Mouse (Mus musculus): ENCODE data around the gene Nolc1. TPM values are rescaled to one million over a fixed set of nuclear protein-coding genes. Genes with fewer than 3 reads are reported as not detected.
"Not testable (repeated sequence)": the region's sequence is repeated elsewhere in the genome, so short reads cannot be mapped to it uniquely, and the experiment has no call there.

Gene Nolc1
- polyA plus RNA-seq, 1 experiment from 2014 or later = 87.8 TPM

GRCm38 (mm10) chr19:46104187-46104557, 28.5 kb downstream of the Nolc1 start:
- Histone ChIP-seq H3K9ac (no peak overlapping the region), H3K27me3 (no peaks in the 10 kb centered on the region), H3K4me1 (no peaks in the 10 kb centered on the region), H3K36me3 (ENCODE audit: poor library complexity, severe bottlenecking) (no peaks in the 10 kb centered on the region), H3K9me3 (replicated peaks) (0 out of 2 replicates have a peak, but pooled peaks cover 3% of the 10 kb centered on the region), H3K4me2 (no peak overlapping the region), H3K4me3 (no peak overlapping the region), H3K27ac (no peak overlapping the region)
- no peak for ATAC-seq
- WGBS = 78% methylated on average over 2 of the region's 2 CpGs

DNA sequence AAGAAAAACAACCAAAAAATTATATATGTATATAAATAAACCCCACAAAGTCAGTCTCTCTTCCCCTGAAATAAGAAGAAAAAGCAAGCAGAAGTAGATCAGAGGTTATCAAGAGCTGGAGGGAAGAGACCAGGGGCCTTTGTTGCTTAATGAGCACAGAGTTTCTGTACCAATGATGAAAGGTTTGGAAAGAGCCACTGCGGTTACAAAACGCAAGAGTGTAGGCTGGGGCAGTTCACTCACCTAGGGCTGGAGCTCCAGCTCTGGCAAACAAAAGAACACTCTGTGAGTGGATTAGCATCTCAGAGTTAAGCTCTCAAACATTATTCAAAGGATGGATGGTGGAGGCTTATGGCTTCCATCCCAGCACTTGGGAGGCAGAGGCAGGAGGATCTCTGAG, 34.6 kb downstream of the Nolc1 start:
- no peak overlapping the region for H3K9ac ChIP-seq
- ATAC-seq = no peak
- no peaks in the 10 kb centered on the region for H3K4me1 ChIP-seq
- H3K27ac ChIP-seq = no peak overlapping the region
- WGBS = 59% methylated on average over 2 of the region's 2 CpGs
- no peaks in the 10 kb centered on the region for H3K36me3 ChIP-seq (ENCODE audit: poor library complexity, severe bottlenecking)
- no peaks in the 10 kb centered on the region for H3K27me3 ChIP-seq
- no peak overlapping the region for H3K4me3 ChIP-seq
- no peaks in the 10 kb centered on the region for H3K9me3 ChIP-seq (replicated peaks)
- H3K4me2 ChIP-seq = no peak overlapping the region

DNA sequence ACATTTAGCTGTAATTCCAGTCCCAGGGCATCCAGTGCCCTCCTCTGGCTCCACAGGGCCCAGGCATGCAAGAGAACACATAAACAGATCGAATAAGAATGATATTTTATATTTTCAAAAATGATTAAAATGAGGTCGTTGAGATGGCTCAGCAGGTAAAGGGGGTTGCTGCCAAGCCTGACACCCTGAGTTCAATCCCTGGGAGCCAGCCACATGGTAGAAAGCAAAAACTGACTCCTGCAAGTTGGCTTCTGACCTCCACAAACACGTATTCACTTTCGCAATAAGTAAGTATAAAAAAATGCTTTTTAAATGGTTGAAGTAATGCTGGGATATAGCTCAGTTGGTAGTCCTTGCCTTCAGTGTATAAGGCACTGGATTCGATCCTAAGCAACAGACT, 35.1 kb downstream of the Nolc1 start:
- no peaks in the 10 kb centered on the region for H3K36me3 ChIP-seq (ENCODE audit: poor library complexity, severe bottlenecking)
- no peaks in the 10 kb centered on the region for H3K9me3 ChIP-seq (replicated peaks)
- no peak for ATAC-seq
- no peaks in the 10 kb centered on the region for H3K27me3 ChIP-seq
- no peak overlapping the region for H3K9ac ChIP-seq
- H3K4me3 ChIP-seq = no peak overlapping the region
- H3K4me2 ChIP-seq = no peak overlapping the region
- 89% methylated on average over 5 of the region's 5 CpGs for WGBS
- no peak overlapping the region for H3K27ac ChIP-seq
- no peaks in the 10 kb centered on the region for H3K4me1 ChIP-seq

GRCm38 (mm10) chr19:46114617-46115016, 39.0 kb downstream of the Nolc1 start:
- no peaks in the 10 kb centered on the region for H3K36me3 ChIP-seq (ENCODE audit: poor library complexity, severe bottlenecking)
- no peaks in the 10 kb centered on the region for H3K9me3 ChIP-seq (replicated peaks)
- H3K27ac ChIP-seq = no peak overlapping the region
- no peaks in the 10 kb centered on the region for H3K4me1 ChIP-seq
- H3K4me2 ChIP-seq = no peak overlapping the region
- no peaks in the 10 kb centered on the region for H3K27me3 ChIP-seq
- ATAC-seq = no peak
- H3K4me3 ChIP-seq = no peak overlapping the region
- 60% methylated on average over 4 of the region's 4 CpGs for WGBS
- H3K9ac ChIP-seq = no peak overlapping the region

- no peak overlapping the region for H3K9ac ChIP-seq
- H3K9me3 ChIP-seq (replicated peaks) = no peaks in the 10 kb centered on the region
- no peak for ATAC-seq
- no peaks in the 10 kb centered on the region for H3K4me1 ChIP-seq
- no peaks in the 10 kb centered on the region for H3K36me3 ChIP-seq (ENCODE audit: poor library complexity, severe bottlenecking)
- H3K4me2 ChIP-seq = no peak overlapping the region
- 93% methylated on average over 3 of the region's 3 CpGs for WGBS
- no peaks in the 10 kb centered on the region for H3K27me3 ChIP-seq
- H3K4me3 ChIP-seq = no peak overlapping the region
- H3K27ac ChIP-seq = no peak overlapping the region
Observed at GRCm38 (mm10) chr19:46119458-46119857, 43.8 kb downstream of the Nolc1 start.

- ATAC-seq = no peak
Observed at GRCm38 (mm10) chr19:46120872-46121271, 45.2 kb downstream of the Nolc1 start.

GRCm38 (mm10) chr19:46123876-46124275, 48.2 kb downstream of the Nolc1 start:
- 86% methylated on average over 3 of the region's 3 CpGs for WGBS

More at GRCm38 (mm10) chr19:46120872-46121271, 45.2 kb downstream of the Nolc1 start:
- Histone ChIP-seq H3K9ac (no peak overlapping the region), H3K4me1 (no peaks in the 10 kb centered on the region), H3K27ac (no peak overlapping the region), H3K36me3 (ENCODE audit: poor library complexity, severe bottlenecking) (no peaks in the 10 kb centered on the region), H3K9me3 (replicated peaks) (no peaks in the 10 kb centered on the region), H3K27me3 (no peaks in the 10 kb centered on the region), H3K4me3 (no peak overlapping the region), H3K4me2 (no peak overlapping the region)
- 73% methylated on average over 6 of the region's 6 CpGs for WGBS

DNA sequence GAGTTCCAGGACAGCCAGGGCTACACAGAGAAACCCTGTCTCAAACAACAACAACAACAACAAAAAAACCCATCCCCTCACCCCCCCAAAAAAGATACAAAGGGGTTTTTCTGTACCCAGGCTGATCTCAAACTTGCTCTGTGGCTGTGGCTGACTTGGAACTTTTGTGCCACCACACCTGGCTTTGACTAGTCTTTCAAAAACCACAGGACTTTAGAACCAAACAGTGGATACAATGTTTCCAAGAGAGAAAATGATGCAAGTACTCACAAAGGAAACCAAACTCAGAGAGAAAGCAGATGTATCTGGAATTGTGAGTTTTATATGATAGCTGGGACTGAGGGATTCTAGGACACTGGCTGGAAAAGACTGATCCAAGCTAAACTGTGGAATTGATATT, 49.0 kb downstream of the Nolc1 start:
- no peak for ATAC-seq

More at GRCm38 (mm10) chr19:46123876-46124275, 48.2 kb downstream of the Nolc1 start:
- no peak overlapping the region for H3K9ac ChIP-seq
- no peak overlapping the region for H3K27ac ChIP-seq
- ATAC-seq = no peak
- no peaks in the 10 kb centered on the region for H3K4me1 ChIP-seq
- no peak overlapping the region for H3K4me3 ChIP-seq
- H3K27me3 ChIP-seq = peaks cover 13% of the 10 kb centered on the region; the same call in 1 of the 2 replicates
- H3K9me3 ChIP-seq (replicated peaks) = no peaks in the 10 kb centered on the region
- no peak overlapping the region for H3K4me2 ChIP-seq
- no peaks in the 10 kb centered on the region for H3K36me3 ChIP-seq (ENCODE audit: poor library complexity, severe bottlenecking)

DNA sequence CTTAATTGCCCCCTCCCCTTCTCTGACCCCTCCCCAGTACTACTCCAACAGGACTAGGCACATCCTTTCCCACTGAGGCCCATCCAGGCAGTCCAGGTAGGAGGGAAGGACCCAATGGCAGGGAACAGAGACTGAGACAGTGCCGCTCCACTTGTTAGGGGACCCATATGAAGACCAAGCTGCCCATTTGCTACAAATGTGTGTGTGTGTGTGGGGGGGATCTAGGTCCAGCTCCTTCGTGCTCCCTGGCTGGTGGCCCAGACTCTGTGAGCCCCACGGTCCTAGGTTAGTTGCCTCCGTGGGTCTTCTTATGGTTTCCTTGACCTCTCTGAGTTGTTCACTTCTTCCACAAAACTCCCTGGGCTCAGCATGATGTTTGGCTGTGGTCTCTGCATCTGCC, 50.6 kb downstream of the Nolc1 start:
- Histone ChIP-seq H3K36me3 (ENCODE audit: poor library complexity, severe bottlenecking) (no peaks in the 10 kb centered on the region), H3K4me1 (no peaks in the 10 kb centered on the region), H3K9me3 (replicated peaks) (no peaks in the 10 kb centered on the region), H3K9ac (no peak overlapping the region), H3K4me3 (no peak overlapping the region), H3K27me3 (peaks cover 26% of the 10 kb centered on the region), H3K27ac (no peak overlapping the region), H3K4me2 (no peak overlapping the region)
- no peak for ATAC-seq
- WGBS = 91% methylated on average over 4 of the region's 4 CpGs

More for the DNA sequence above, 49.0 kb downstream of the Nolc1 start:
- H3K27ac ChIP-seq = no peak overlapping the region
- H3K4me1 ChIP-seq = no peaks in the 10 kb centered on the region
- H3K9me3 ChIP-seq (replicated peaks) = no peaks in the 10 kb centered on the region
- H3K9ac ChIP-seq = no peak overlapping the region
- no peak overlapping the region for H3K4me2 ChIP-seq
- H3K27me3 ChIP-seq = peaks cover 13% of the 10 kb centered on the region; the same call in 1 of the 2 replicates
- H3K36me3 ChIP-seq (ENCODE audit: poor library complexity, severe bottlenecking) = no peaks in the 10 kb centered on the region
- H3K4me3 ChIP-seq = no peak overlapping the region

DNA sequence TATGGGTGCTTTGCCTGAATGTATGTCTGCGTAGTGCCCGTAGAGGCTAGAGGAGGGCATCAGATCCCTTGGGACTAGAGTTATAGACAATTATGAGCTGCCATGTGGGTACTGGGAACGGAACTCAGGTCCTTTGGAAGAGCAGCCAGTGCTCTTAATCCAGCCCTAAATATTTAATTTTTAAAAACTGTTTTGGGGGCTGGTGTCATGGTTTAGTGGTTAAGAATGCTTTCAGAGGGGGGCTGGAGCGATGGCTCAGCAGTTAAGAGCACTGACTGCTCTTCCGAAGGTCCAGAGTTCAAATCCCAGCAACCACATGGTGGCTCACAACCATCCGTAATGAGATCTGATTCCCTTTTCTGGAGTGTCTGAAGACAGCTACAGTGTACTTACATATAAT, 54.1 kb downstream of the Nolc1 start:
- H3K9me3 ChIP-seq (replicated peaks); ATAC-seq; H3K4me1 ChIP-seq; H3K4me2 ChIP-seq; H3K27ac ChIP-seq; H3K4me3 ChIP-seq; H3K36me3 ChIP-seq (ENCODE audit: poor library complexity, severe bottlenecking); H3K9ac ChIP-seq: not testable (repeated sequence)
- peaks cover 60% of the 10 kb centered on the region for H3K27me3 ChIP-seq
- 77% methylated on average over 6 of the region's 6 CpGs for WGBS

GRCm38 (mm10) chr19:46131283-46131682, 55.6 kb downstream of the Nolc1 start:
- Histone ChIP-seq H3K9ac (no peak overlapping the region), H3K27ac (no peak overlapping the region), H3K4me1 (peaks cover 17% of the 10 kb centered on the region), H3K4me3 (peak overlapping the region; percentile 20; the same call in 1 of the 2 replicates), H3K9me3 (replicated peaks) (no peaks in the 10 kb centered on the region), H3K36me3 (ENCODE audit: poor library complexity, severe bottlenecking) (no peaks in the 10 kb centered on the region), H3K4me2 (peak overlapping the region; percentile 51), H3K27me3 (peaks cover 73% of the 10 kb centered on the region)
- WGBS = 8% methylated on average over 6 of the region's 8 CpGs
- no peak for ATAC-seq

DNA sequence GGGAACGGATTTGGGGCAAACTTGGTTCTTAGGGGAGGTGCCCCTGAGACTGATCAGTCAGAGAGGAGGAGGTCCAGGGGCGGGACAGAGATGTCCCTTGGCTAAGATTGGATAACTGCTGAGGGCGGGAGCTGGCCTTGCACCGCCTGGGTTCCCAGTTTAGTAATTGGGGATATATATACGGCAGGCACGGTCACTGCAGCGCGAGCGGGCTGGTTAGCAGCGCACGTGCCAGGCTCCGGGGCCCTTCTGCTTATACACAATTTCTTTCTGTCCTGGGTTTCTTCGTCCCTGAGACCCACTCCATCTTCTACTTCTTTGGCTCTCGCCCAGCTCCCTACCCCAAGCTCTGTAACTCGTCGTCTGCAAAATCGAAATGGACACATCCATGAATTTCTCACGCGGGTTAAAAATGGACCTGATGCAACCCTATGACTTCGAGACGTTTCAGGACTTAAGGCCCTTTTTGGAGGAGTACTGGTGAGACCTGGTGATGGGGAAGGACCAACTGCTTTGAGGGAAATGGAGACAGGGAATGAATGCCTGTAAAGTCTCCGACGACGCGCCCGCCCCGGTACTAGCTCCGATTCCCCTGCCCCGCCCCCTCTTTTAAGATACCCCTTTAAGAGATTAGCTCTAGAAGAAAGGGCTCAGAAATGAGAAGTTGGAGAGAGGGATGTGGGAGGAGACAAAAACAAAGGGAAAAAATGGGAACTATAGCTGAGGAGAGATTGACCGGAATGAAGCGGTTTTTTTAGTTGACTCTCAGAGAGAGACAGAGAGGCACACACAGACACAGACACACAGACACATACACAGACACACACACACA, 56.2 kb downstream of the Nolc1 start, which contains the start of gene Elovl3:
Gene Elovl3, plus strand, starts transcription at position 204 of the 832 bp plus-strand sequence.
- under 1% methylated on average over 31 of the region's 31 CpGs for WGBS
- peak within 1 kb of the TSS; percentile 20 for H3K4me3 ChIP-seq
- H3K36me3 ChIP-seq (ENCODE audit: poor library complexity, severe bottlenecking) = no peaks in the 10 kb centered on the region
- H3K4me1 ChIP-seq = peaks cover 23% of the 10 kb centered on the region
- no peak within 1 kb of the TSS for H3K9ac ChIP-seq
- 0 out of 2 replicates have a peak, but pooled peaks have one; percentile 24 for ATAC-seq
- H3K27me3 ChIP-seq = peaks cover 76% of the 10 kb centered on the region
- H3K9me3 ChIP-seq (replicated peaks) = no peaks in the 10 kb centered on the region
- H3K4me2 ChIP-seq = peak within 1 kb of the TSS; percentile 51
- no peak within 1 kb of the TSS for H3K27ac ChIP-seq

Measured in forebrain, embryonic 13.5 days (tissue).